Mouse (Mus musculus) midbrain, embryonic 12.5 days (tissue): Measurements from ENCODE around the gene Olfr117. TPM values are rescaled to one million over a fixed set of nuclear protein-coding genes. Genes with fewer than 3 reads are reported as not detected.
"Not testable (repeated sequence)": the region's sequence is repeated elsewhere in the genome, so short reads cannot be mapped to it uniquely, and the experiment has no call there.

Experiments
- ATAC-seq: fragments of 200-750 bp; cut with Nextera tagmentation; 2 replicates; pipeline ENCODE4 v1.8.0; 2017; ENCODE audit warnings: low read depth, moderate TSS enrichment, moderate library complexity; ENCODE audit not compliant: low FRiP score
- H3K27ac ChIP-seq: fragments of 300-500 bp; sonication (generic); replicated peaks from 2 replicates; pipeline ENCODE4 v1.5.1; 2016; ENCODE audit warnings: mild to moderate bottlenecking
- H3K27me3 ChIP-seq: fragments of 300-500 bp; sonication (generic); 2 replicates; pipeline ENCODE4 v1.6.1; 2016; ENCODE audit warnings: mild to moderate bottlenecking
- H3K36me3 ChIP-seq: fragments of 300-500 bp; sonication (generic); 2 replicates; pipeline ENCODE4 v1.6.1; 2016
- H3K4me1 ChIP-seq: fragments of 300-500 bp; sonication (generic); 2 replicates; pipeline ENCODE4 v1.6.1; 2016
- H3K4me2 ChIP-seq: fragments of 300-500 bp; sonication (generic); replicated peaks from 2 replicates; pipeline ENCODE4 v1.6.1; 2016; ENCODE audit warnings: mild to moderate bottlenecking, moderate library complexity
- H3K4me3 ChIP-seq: fragments of 300-500 bp; sonication (generic); 2 replicates; pipeline ENCODE4 v1.5.1; 2016; ENCODE audit warnings: mild to moderate bottlenecking
- H3K9ac ChIP-seq: fragments of 300-500 bp; sonication (generic); replicated peaks from 2 replicates; pipeline ENCODE4 v1.6.1; 2016; ENCODE audit warnings: mild to moderate bottlenecking, moderate library complexity
- H3K9me3 ChIP-seq: fragments of 300-500 bp; sonication (generic); 2 replicates; pipeline ENCODE4 v1.6.1; 2016; ENCODE audit warnings: mild to moderate bottlenecking
- WGBS: fragments of 180-500 bp; shearing (Covaris S2); methylation state at CpG from one replicate; pipeline ENCODE4 v1.1.7; 2016; 5-methylcytosine and 5-hydroxymethylcytosine counted together
- polyA plus RNA-seq: library from polyadenylated mRNA; unstranded; fragments of >200 nt; fragmentation: Nextera tagmentation; extraction: Ambion mirVana; gene quantifications from 2 replicates; pipeline ENCODE4 v1.2.1, GENCODE M21; 2016

The Olfr117 gene
- polyA plus RNA-seq: not detected in 2 replicates

DNA sequence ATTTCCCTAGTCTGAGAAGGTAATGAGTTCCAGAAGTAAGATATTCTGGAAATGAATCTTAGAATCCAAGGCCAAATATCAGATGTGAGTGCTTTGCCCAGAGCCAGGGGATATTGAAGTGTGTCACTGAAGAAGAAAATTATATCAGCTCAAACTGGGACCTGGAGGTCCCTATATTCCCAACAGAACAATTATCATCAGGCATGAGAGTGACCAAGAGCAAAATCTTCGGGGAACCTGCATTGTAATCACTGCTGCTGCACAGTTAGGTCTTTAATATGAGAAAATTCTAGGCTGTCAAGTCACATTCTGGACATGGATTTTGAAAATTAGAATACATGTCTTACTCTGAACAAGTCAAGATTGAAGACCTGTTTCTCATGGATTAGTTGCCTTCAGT, at the start of gene Olfr117:
Gene Olfr117 (minus strand): TSS at position 101 of the 400 bp plus-strand sequence.
- Histone ChIP-seq H3K36me3 (no peaks in the 10 kb centered on the region), H3K9me3 (no peaks in the 10 kb centered on the region), H3K4me2 (no peak within 1 kb of the TSS), H3K27me3 (no peaks in the 10 kb centered on the region), H3K9ac (no peak within 1 kb of the TSS), H3K27ac (no peak within 1 kb of the TSS), H3K4me3 (no peak within 1 kb of the TSS), H3K4me1 (no peaks in the 10 kb centered on the region)
- 78% methylated on average over 1 of the region's 1 CpGs for WGBS
- ATAC-seq: no peak

DNA sequence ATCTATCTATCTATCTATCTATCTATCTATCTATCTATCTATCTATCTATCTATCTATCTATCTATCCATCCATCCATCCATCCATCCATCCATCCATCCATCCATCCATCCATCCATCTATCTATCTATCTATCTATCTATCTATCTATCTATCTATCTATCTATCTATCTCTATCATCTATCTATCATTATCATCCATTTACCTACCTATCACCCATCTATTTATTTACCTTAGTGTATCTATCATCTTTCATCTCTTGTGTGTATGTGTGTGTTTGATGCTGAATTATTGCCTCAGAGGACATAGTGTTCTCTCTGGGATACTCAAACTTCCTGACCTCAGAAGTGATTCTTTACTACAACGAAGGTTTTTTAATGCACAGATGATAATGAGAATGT, 32.7 kb upstream of the Olfr117 start, which contains the start of gene Olfr119:
Gene Olfr119 (plus strand): TSS at position 301 of the 400 bp plus-strand sequence.
- H3K9me3 ChIP-seq, H3K27ac ChIP-seq, H3K9ac ChIP-seq, ATAC-seq, H3K4me3 ChIP-seq, H3K27me3 ChIP-seq, H3K4me2 ChIP-seq, H3K36me3 ChIP-seq, H3K4me1 ChIP-seq: not testable (repeated sequence)
- WGBS: 78% methylated on average over 1 of the region's 1 CpGs

DNA sequence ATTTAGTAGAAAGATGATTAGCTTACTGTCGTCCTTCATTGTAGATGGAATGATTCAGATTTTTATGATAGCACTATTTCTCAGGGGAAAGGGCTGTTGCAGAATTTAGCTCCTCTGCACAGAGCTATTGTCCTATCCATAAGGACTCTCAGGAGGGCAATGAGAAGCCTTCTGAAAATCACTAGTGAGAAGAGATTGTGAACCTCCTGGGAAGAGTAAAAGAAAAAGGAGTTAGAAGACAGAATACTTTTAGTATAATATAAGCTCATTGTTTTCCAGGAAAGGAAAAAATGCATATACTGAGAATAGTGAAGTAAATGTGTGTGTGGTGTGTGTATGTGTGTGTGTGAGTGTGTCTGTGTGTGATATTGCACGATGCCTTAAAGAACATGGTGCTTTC, 3.1 kb upstream of the Olfr117 start, which contains the start of gene Olfr118:
Gene Olfr118 (plus strand): TSS at position 301 of the 400 bp plus-strand sequence.
- H3K4me1 ChIP-seq: no peaks in the 10 kb centered on the region
- H3K36me3 ChIP-seq: no peaks in the 10 kb centered on the region
- no peak within 1 kb of the TSS for H3K9ac ChIP-seq
- H3K27ac ChIP-seq: no peak within 1 kb of the TSS
- no peak within 1 kb of the TSS for H3K4me2 ChIP-seq
- WGBS: 70% methylated on average over 2 of the region's 2 CpGs
- H3K27me3 ChIP-seq: no peaks in the 10 kb centered on the region
- no peaks in the 10 kb centered on the region for H3K9me3 ChIP-seq
- ATAC-seq: no peak
- no peak within 1 kb of the TSS for H3K4me3 ChIP-seq

DNA sequence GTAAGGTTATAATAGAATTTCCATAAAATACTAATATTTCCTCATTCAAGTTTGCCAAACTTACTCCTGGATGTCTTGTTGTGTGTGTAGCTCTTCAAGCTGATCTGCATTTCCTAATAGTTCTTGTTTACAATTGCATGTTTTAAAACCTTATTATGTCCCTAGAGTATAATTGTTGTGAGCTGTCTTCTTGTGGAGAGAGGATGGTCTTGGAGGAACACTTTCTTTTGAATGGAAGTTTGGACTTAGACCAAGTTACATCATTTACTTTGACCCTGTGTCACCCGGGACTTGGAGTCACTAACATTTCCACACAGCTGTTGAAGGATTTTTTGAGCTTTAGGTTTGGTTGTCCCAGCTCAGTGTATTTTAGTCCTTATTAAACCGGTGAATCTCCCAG, 36.6 kb downstream of the Olfr117 start, which contains the start of the genes Olfr115 and Olfr116:
Gene Olfr115 (minus strand): TSS at position 101 of the 400 bp plus-strand sequence.
Gene Olfr116 (minus strand): TSS at position 191 of the 400 bp plus-strand sequence.
- WGBS: 83% methylated on average over 2 of the region's 2 CpGs
- peaks cover 6% of the 10 kb centered on the region; the same call in 1 of the 2 replicates for H3K9me3 ChIP-seq
- H3K4me3 ChIP-seq: no peak within 1 kb of the TSS
- no peaks in the 10 kb centered on the region for H3K27me3 ChIP-seq
- no peak within 1 kb of the TSS for H3K9ac ChIP-seq
- H3K4me1 ChIP-seq: no peaks in the 10 kb centered on the region
- H3K4me2 ChIP-seq: no peak within 1 kb of the TSS
- no peaks in the 10 kb centered on the region for H3K36me3 ChIP-seq
- no peak for ATAC-seq
- H3K27ac ChIP-seq: no peak within 1 kb of the TSS

Other genes with a start within 250 kb of the Olfr117 start
- not detected in 2 replicates for gene Olfr108, start 218.3 kb downstream of the Olfr117 start, polyA plus RNA-seq
- gene Olfr109, start 204.9 kb downstream of the Olfr117 start, polyA plus RNA-seq: not detected in 2 replicates
- gene H2-M2, start 180.2 kb downstream of the Olfr117 start, polyA plus RNA-seq: not detected in 2 replicates
- not detected in 2 replicates for gene Olfr110, start 171.3 kb downstream of the Olfr117 start, polyA plus RNA-seq
- not detected in 2 replicates for gene Olfr111, start 155.8 kb downstream of the Olfr117 start, polyA plus RNA-seq
- gene Olfr112, start 94.3 kb downstream of the Olfr117 start, polyA plus RNA-seq: not detected in 2 replicates
- gene Olfr113, start 86.1 kb downstream of the Olfr117 start, polyA plus RNA-seq: not detected in 2 replicates
- gene Olfr114, start 71.0 kb downstream of the Olfr117 start, polyA plus RNA-seq: not detected in 2 replicates
- gene Olfr115, start 36.7 kb downstream of the Olfr117 start, polyA plus RNA-seq: not detected in 2 replicates
- not detected in 2 replicates for gene Olfr116, start 36.6 kb downstream of the Olfr117 start, polyA plus RNA-seq
- gene Olfr118, start 3.2 kb upstream of the Olfr117 start, polyA plus RNA-seq: not detected in 2 replicates
- not detected in 2 replicates for gene Olfr119, start 32.8 kb upstream of the Olfr117 start, polyA plus RNA-seq
- not detected in 2 replicates for gene Olfr120, start 58.0 kb upstream of the Olfr117 start, polyA plus RNA-seq
- not detected in 2 replicates for gene Olfr121, start 85.1 kb upstream of the Olfr117 start, polyA plus RNA-seq
- gene Olfr122, start 104.8 kb upstream of the Olfr117 start, polyA plus RNA-seq: not detected in 2 replicates
- gene Olfr123, start 129.7 kb upstream of the Olfr117 start, polyA plus RNA-seq: not detected in 2 replicates
- not detected in 2 replicates for gene Olfr124, start 136.1 kb upstream of the Olfr117 start, polyA plus RNA-seq
- not detected in 2 replicates for gene Olfr125, start 169.2 kb upstream of the Olfr117 start, polyA plus RNA-seq
- not detected in 2 replicates for gene Olfr126, start 183.7 kb upstream of the Olfr117 start, polyA plus RNA-seq
- not detected in 2 replicates for gene Olfr127, start 236.7 kb upstream of the Olfr117 start, polyA plus RNA-seq